Mouse (Mus musculus): ENCODE measurements around the gene P3h3.
"Not testable (repeated sequence)": the region's sequence is repeated elsewhere in the genome, so short reads cannot be mapped to it uniquely, and the experiment has no call there.

The P3h3 gene

DNA sequence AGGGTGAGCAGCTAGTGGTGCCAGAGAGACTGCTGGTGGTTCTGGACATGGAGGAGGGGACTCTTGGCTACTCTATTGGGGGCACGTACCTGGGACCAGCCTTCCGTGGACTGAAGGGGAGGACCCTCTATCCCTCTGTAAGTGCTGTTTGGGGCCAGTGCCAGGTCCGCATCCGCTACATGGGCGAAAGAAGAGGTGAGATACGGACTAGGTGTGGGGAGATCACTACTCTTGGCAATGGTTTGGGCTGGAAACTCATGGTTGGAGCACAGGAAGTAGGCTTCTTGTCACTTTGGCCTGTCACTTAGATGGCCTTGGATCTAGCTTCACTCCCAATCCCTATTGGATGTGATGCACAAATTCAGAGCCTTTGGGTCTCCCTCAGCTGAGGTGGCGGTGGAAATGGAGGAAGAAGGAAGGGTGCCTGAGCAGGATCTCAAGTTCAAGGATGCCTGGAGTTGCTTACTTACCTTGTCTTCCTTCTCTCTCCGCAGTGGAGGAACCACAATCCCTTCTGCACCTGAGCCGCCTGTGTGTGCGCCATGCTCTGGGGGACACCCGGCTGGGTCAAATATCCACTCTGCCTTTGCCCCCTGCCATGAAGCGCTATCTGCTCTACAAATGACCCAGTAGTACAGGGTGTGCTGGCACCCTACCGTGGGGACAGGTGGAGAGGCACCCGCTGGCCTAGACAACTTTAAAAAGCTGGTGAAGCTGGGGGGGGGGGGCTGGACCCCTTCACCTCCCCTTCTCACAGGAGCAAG is 47.6 kb downstream of the P3h3 start:
- DNase-seq (ENCODE audit: low read depth, low spot score): no peak

DNA sequence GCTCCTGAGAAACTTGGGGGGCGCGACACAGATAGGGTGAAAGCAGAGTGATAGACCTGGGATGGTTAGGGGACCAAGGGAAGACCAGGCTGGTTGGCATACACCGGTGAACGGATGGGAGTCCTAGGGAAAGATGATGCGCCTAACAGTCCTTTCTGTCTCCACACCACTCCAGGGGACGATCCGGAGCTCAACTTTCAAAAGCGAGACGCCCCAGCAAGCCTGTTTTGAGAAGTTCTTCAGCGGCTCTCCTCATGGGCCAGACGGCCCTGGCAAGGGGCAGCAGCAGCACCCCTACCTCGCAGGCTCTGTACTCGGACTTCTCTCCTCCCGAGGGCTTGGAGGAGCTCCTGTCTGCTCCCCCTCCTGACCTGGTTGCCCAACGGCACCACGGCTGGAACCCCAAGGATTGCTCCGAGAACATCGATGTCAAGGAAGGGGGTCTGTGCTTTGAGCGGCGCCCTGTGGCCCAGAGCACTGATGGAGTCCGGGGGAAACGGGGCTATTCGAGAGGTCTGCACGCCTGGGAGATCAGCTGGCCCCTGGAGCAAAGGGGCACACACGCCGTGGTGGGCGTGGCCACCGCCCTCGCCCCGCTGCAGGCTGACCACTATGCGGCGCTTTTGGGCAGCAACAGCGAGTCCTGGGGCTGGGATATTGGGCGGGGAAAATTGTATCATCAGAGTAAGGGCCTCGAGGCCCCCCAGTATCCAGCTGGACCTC is 48.3 kb downstream of the P3h3 start:
- peak; percentile 83 for DNase-seq (ENCODE audit: low read depth, low spot score)

DNA sequence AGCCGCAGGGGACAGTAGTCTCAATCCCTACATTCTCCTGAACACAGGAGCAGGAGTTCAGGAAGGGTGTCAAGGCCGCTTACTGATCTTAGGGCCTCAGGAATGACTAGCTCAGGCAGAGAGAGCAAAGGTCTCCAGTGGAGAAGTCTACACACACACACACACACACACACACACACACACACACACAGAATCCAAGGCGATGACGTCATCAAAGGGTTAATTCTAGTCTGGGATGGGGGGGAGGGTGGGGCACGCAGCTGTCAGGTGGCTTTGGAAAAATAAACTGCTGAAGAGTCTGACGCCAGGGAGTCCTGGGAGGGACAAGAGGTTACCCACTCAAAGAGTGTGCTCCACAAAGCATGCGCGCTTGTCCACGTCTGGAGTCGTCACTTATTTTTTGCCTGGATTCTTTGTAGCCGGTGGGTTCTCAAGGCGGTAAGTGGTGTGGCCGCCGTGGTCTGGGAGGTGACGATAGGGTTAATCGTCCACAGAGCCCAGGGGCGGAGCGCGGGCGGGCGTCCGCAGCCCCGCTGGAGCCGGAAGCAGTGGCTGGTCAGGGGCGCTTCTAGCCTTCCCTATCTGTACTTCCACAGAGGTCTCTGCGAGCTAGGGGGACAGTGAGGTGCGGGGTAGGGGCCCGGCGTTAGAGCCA is 49.1 kb downstream of the P3h3 start, which contains the start of gene Spsb2:
TSS of gene Spsb2 (plus strand) at position 304 of the 655 bp plus-strand sequence.
- peak; percentile 47 for DNase-seq (ENCODE audit: low read depth, low spot score)

DNA sequence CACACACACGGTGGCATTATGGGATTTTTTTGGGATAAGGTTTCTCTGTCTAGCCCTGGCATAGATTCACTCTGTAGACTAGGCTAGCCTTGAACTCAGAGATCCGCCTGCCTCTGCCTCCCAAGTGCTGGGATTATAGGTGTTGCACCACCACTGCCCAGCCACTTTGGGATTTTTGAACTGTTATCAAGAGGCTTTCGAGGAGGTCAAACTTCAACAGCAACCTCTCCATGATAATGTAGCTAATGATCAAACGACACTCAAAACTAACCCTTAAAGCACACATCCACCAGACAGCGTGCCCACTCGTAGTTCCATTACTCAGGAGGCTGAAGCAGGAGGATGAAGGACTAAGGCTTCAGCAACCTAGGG is 49.6 kb downstream of the P3h3 start:
- DNase-seq (ENCODE audit: low read depth, low spot score): no peak

DNA sequence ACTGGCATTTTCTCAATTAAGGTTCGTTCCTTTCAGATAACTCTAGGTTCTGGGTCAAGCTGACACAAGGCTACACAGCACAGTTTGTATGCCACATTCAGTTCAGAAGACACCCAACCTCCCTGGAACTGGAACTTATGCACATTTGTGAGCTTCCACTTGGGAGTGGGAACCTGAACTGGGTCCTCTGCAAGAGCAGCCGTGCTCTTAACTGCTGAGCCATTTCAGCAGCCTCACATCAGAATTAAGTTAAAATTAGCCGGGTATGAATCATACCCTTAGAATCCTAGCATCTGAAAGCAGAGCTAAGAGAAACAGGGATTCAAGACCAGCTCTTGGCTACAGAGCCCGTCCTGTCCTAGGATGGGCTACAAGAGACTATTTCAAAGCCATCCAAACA is 50.2 kb downstream of the P3h3 start:
- peak; percentile 86 for DNase-seq (ENCODE audit: low read depth, low spot score)

DNA sequence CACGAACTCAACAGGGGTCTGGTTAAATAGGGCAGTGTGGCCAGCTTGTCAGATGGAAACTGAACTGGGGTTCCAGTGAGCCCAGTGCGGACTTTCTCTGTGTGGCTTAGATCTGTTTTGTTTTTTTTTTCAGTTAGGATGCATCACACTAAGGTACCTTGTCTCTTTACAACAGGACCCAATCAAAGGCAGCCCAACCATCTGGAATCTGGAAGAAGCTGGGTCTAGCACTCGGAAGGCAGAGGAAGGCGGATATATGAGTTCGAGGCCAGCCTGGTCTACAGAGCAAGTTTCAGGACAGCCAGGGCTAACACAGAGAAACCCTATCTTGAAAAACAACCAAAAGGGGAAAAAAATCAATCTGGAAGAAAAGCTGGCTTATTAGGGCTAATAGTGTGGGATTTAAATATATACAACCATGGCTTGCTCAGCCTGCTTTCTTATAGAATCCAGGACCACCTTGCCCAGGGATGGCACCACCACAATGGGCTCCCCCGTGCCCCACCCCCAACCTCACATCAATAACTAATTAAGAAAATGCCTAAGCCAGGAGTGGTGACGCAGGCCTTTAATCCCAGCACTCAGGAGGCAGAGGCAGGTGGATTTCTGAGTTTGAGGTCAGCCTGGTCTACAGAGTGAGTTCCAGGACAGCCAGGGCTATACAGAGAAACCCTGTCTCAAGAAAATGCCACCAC is 51.0 kb downstream of the P3h3 start:
- DNase-seq (ENCODE audit: low read depth, low spot score): no peak

DNA sequence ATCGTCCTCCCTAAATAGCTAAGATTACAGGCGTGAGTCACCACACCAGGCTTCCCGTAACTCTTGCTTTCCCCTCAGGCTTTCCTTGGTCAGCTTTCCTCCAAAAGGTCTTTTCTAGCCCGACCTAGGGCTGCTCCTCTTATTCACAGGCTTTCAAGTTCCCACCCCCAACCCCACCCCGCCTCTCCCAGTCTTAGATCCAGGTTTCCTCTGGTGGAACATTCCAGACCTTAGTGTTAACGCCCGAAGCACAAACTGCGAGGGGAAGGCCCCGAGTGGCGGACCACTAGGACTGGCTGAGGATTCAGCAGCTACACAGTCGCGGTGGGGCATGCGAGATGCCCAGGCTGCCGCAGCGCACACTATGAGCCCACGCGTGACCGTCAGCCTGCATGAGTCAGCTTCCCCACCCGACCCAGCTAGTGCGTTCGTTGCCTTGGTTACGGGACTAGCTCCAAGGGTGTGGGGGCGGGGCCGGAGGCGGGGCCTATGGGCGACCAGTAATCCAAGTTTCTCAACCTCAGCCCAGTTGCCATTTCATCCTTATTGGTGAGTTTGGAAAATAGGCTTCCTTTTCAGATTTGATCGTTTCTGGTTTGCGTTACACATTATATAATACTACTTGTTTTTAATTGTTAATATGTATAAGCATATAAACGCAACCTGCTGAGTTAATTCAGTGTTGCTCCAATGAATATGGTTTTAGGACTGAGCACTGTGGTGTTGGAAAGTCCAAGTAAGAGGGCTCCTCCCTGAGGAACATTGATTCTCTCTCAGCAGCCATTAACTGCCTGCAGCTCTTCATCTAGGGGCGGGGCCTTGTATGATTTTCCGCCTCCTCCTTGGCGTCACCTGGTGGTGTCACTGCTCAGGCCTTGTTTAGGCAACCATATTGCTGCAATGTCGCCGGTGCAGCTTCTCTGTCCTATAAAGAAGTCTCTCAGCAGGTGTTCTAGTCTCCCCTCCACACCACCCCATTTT is 51.9 kb downstream of the P3h3 start:
- peak; percentile 99 for DNase-seq (ENCODE audit: low read depth, low spot score)

DNA sequence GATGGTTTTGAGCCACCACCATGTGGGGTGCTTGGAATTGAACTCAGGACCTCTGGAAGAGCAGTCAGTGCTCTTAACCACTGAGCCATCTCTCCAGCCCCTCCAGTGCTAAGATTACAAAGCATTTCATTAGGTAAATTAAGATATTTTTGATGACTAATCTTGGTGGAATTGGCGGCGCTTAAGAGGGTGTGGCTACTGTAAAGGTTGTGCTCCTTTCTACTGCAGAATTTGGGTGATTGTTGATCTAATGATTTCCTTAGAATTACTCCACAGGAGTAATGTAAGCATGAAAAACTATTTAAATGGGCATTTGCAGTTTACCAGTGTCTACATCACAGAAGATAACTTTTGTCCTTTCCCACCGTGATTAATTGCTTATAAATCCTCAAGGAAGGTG is 53.2 kb downstream of the P3h3 start:
- DNase-seq (ENCODE audit: low read depth, low spot score): no peak

DNA sequence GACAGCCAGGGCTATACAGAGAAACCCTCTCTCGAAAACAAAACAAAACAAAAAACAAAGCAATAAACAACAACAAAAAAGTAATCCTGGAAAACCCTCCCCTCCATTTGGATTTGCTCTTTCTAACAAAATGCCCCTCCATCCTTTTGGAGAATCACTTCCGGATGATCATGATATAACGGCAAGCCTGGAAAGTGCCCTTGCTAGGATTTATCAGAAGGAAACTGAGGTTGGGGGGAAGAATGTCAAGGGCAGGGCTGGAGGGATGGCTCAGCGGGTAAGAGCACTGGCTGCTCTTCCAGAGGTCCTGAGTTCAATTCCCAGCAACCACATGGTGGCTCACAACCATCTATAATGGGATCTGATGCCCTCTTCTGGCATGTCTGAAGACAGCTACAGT is 53.9 kb downstream of the P3h3 start:
- not testable (repeated sequence) for DNase-seq (ENCODE audit: low read depth, low spot score)

DNA sequence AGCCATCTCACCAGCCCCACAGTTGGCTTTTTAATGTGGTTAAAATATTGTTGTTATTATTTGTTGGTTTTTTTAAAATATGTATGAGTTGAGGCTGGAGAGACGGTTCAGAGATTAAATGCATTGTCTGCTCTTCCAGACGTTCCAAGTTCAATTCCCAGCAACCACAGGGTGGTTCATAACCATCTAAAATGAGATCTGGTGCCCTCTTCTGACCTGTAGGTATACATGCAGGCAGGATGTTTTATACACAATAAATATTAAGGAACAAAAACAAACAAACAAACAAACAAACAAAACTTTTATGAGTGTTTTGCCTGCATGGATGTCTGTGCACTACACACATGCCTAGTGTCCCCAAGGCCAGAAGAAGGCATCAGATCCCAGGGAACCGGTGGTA is 54.5 kb downstream of the P3h3 start:
- no peak for DNase-seq (ENCODE audit: low read depth, low spot score)

DNA sequence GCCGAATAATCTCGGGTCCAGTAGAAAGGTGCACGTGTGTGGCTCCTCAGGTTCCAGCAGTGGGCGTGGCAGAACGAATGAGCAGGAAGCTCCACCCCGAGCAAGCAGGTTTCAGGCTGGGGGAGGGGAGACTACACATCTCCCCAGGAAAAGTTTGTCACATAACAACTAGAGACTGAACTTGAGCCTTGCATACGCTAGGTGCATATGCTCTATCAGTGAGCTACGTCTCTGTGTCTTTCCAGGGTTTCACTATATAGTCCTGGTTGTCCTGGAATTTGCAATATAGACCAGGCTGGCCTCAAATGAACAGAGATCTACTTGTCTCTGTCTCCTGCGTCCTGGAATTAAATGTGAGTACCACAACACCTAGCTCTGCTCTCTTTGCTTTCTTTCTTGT is 55.2 kb downstream of the P3h3 start:
- not testable (repeated sequence) for DNase-seq (ENCODE audit: low read depth, low spot score)

DNA sequence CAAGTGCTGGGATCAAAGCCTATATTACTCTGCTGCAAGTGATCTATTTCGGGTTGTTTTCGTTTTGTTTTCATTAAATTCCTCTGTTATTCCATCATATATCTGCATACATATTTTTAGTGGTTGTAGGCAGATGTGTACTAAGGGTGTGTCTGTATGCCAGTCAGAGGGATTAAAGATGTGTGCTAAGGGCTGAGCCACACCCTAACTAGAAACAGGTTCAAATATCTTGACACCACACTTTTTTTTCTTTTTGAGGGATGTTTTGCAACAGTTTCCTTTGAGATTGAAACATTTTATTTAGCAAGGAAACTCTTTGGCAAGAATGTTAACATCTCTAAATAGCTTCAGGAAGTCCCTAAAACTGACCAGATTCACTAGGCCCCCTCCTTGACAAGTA is 61.4 kb downstream of the P3h3 start:
- no peak for DNase-seq (ENCODE audit: low read depth, low spot score)

DNA sequence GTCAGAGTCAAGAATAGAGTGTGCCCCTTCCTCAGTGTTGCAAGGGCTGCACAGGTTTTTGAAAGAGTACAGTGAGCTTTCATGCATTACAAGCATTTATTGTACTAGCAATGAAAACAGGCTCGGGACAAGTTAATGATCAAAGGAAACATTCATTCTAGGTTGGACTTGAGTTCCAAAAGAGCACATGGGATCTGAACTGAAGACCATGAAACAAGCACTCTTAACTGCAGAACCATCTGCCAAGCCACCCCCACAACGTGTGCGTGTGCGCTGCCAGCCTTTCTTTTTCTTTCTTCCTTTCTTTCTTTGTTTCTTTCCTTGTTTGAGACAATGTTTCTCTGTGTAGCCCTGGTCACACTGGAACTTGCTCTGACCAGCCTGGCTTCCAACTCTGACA is 61.8 kb downstream of the P3h3 start:
- no peak for DNase-seq (ENCODE audit: low read depth, low spot score)

DNA sequence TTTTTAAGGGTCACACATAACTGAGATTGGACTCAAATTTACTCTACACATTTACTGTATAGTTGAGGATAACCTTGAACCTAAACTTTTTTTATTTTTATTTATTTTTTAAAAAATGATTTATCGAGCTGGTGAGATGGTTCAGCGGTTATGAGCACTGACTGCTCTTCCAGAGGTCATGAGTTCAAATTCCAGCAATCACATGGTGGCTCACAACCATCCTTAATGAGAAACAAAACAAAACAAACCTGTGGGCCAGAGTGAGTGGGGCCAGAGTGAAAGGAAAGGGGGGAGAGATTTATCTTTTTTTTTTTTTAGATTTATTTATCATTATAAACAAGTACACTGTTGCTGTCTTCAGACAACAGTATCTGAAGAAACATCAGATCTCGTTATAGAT is 65.6 kb downstream of the P3h3 start:
- no peak for DNase-seq (ENCODE audit: low read depth, low spot score)
